Mouse (Mus musculus) layer of hippocampus, adult 9-11 months (tissue): ENCODE data around the gene Rtn4rl1.

ENCODE experiments used
- DNase-seq: peaks from one replicate; pipeline ENCODE4 v3.0.0; 2022

The Rtn4rl1 gene

DNA sequence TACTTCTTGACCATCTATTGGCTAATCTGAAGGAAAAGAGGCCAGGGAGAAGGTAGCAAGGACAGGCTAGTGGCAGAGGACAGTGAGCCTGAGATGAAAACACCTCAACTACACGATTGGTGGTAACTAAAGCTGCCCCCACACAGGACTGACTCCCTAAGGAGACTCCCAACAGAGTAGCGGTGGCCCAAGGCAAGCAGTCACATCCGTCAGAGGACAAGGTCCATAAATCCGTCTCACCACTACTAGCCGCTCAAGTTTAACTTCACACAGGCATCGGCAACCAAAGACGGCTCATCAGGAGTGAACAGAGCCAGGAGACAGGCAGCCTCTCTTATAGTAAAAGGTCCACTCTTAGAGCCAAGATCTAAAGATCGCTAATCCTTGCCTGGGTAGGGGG is 117.2 kb downstream of the Rtn4rl1 start:
- no peak for DNase-seq

DNA sequence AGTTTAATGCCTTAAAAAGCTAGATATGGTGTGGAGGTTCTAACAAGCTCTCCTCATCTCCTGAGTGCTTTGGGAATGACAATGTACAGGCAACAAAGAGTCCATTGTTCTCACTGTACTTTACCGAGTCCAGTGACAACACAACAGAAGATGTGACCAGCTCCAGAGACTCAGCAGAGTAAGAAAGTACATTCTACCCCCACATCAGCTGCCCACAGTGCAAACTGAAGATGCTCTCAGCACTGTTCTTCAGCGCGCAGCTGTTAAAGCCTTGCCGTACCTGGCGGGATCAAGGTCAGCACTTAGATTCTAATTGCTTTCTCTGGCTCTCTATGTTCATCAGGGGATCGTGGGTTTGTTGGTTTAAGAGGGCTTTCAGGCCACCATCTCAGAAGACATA is 118.2 kb downstream of the Rtn4rl1 start:
- DNase-seq = no peak

DNA sequence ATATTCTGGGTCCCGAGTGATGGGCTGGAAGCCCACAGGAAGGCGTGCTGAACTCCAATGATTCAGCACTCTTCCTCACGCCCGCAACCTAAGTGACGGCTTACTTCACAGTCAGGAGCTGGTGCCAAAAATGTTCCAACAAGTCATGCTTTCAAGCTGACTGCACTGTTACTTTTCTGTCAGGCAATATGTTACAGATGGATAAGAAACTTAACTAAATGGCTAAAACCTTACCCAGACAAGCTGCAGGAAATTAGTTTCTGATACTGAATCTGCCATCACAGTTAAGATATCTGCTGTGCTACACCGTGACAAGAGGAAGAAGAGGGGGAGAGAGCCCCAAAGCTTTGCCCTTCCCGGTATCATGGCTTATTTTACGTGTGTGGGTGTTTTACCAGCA is 120.3 kb downstream of the Rtn4rl1 start:
- DNase-seq = peak; percentile 51
